Mouse (Mus musculus) left cerebral cortex, postnatal 36 days (tissue): ENCODE measurements around the gene Ces1e. TPM values are rescaled to one million over a fixed set of nuclear protein-coding genes. Genes with fewer than 3 reads are reported as not detected.

Source experiments
- DNase-seq, 2 experiments: peaks; one replicate each; pipeline ENCODE4 v3.0.0; 2021 to 2022; ENCODE audit warnings: low spot score in 2 of 2, mixed read lengths in 1 of 2
- intact Hi-C: fragments of 180-260 bp; cut with DNase I; formaldehyde crosslinking; loops from one replicate; pipeline ENCODE4 v1.15.1; 2025
- total RNA-seq, 2 experiments: library from RNA; stranded (reverse); gene quantifications; 2 replicates each; pipeline ENCODE4 v1.2.3; 2021

Ces1e gene
- total RNA-seq, 2 experiments from 2014 or later = not detected

DNA sequence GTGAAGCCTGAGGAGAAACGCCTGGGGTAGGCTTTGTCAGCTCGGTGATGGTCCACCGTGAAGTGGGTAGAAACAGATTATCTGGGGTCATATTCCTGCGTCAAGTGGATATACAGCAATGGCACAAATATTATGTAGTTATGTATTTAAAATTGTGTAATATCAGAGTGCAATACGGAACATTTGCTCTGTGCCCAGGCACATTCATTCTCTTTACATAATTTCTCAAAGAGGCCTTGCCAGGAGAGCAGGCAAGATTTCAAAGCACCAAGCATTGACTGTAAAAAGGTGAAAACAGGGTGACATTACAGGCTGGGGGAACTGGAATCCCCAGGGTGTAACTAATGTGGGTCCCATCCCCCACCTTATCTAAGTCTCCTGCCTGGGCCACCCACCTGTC, 33.0 kb downstream of the Ces1e start:
- intact Hi-C loops = no loop called here
- no peak for DNase-seq

DNA sequence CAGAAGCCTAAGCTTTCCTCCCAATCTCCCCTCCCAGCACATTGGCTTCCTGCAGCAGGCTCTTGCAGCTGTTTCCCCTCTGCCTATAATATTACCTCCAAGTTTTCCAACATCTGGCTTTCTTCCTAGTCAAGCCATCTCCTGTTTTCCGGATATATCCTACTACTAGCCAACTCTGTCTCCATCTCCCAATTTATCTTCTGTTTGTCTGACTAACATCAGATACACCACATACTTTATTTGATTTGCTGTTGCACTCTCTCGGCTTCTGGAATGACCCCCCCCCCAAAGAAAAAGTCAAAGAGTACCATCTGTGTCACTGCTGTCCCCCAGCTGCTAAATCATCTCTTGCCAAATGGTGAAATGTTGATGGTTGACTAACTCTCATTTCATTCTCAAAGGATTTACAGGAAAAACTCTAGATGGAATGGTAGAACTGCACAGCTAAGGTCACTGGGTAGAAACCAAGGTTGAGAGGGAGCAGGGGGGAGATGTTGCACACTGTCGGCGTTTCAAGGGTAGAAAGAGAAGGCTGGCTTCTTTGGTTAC, 48.8 kb downstream of the Ces1e start:
- DNase-seq = no peak
- intact Hi-C loops = no loop called here

DNA sequence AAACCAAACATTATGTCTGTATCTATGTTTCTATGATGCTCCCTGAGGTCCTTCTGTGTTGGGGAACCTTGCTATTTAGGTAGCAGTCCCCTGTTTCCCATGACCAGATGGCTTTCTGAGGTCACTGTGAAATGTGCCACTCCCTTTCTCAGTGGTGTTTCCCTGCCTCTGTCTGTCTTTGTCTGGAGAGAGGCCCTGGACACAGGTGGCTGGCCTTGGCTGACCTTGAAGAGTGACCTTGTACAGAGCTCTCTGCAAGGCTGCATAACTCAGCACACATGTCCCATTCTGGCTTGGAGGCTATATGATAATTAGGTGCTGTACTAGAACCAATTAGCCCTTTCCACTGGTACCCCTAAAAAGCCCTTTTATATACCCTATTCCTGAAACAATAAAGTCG, 52.8 kb downstream of the Ces1e start:
- intact Hi-C loops = no loop called here
- DNase-seq = no peak

DNA sequence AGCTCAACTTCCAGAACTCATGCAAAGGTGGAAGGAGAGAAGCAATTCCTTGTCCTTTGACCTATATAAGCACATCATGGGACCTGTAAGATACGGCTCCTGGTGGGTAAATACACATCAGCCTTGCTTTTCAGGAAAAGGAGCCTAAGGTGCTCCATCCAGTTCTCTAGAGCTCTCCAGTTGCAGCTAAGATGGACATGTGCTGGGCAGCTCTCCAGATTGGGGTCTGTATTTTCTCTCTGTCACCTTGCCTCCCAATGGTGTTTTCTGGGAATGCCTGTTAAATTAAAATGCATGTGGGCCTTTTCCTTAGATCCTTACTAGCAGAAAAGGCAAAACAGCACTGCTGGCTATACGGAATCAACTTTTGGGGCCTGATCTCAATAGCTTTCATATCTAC, 54.9 kb downstream of the Ces1e start:
- intact Hi-C loops = no loop called here
- no peak for DNase-seq

DNA sequence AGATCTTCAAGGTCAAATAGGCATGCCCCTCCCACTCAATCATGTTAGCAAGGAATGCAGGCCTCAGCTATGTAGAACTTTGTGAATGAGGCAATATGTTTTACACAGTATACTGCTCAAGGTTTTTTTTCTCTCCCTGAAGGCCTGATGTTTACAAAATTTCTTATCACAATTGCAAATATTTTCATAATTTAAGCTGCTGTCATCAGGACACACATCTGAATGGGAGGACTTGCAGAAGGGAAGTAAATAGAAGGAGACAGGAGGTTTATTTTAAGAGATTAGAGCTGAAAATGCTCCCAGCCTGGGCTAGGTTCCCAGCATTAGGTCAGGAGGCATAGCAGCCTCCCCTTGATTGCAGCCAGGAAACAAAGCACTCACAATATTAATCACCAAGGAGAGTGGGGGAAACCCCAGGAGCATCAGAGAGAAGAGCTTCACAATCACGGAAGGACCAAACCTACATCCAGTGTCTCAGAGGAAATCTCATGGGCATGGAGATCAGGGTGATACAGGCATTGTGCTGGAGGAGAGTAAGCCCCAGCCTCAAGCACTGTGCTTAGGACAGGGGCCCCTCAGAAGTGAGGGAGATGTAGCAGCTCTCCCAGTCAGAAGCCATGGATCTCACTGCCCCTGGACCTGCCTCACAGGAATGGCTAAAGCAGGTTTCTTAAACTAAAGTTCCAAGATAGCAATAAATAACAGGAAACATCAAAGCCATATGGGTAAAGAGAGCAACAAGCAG, 57.4 kb downstream of the Ces1e start:
- DNase-seq = no peak

DNA sequence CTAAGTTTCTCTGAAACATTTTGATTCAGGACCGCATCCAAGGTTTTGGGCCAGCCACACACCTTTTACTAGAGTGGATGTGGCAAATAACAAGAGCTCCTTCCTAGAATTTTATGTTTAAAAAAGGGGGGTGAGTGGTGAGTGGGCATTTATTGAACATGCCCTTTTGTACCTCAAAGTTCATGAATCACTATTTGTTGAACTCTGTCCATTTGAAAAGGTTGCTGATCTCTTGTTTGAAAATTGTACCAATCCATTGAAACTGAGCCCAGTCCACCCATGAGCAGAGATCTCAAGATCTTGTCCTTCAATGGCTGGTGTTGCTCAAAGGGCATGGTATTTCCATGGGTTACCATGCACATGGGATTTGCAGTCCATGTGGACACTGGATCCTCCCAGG, 66.1 kb downstream of the Ces1e start:
- intact Hi-C loops = no loop called here
- no peak for DNase-seq

More for the DNA sequence above, 57.4 kb downstream of the Ces1e start:
- intact Hi-C loops = no loop called here

DNA sequence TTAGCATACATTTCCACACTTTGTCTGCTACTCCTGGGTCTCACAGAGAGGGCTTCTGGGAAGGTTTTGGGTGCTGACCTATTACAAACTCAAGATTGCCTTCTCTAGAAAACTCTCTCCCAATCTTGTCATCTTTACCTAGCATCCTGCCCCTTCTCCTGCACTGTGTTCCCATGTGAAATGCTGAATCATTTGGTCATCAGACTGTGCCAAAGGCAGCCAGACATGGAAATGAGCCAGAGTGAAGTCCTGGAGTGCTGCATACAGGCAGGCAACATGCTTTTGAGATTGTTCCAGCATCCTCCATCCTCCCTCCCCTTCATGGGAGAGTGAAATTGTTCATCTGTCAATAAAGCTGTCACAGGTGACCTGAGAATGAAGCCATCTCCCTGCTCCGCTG, 78.0 kb downstream of the Ces1e start:
- no peak for DNase-seq
- intact Hi-C loops = no loop called here

Other genes with a start within 250 kb of the Ces1e start
- under 1 TPM in 1 of 2 experiments, not detected in 1; 0.27 TPM for gene Ces1a, start 181.4 kb downstream of the Ces1e start, total RNA-seq
- not detected for gene Ces1b, start 149.6 kb downstream of the Ces1e start, total RNA-seq
- gene Ces1c, start 98.3 kb downstream of the Ces1e start, total RNA-seq = not detected
- gene Ces1d, start 31.8 kb downstream of the Ces1e start, total RNA-seq = not detected
- gene Ces1f, start 50.1 kb upstream of the Ces1e start, total RNA-seq = not detected
- not detected for gene Ces1g, start 107.7 kb upstream of the Ces1e start, total RNA-seq
- not detected for gene Ces1h, start 150.1 kb upstream of the Ces1e start, total RNA-seq